Mouse (Mus musculus): ENCODE measurements around the gene Dst.

- TF ChIP-seq TCF12 (IDR thresholded peaks at IDR 0.05; ENCODE audit: insufficient read depth, poor library complexity, severe bottlenecking) (no peak), MYOD1 (IDR thresholded peaks at IDR 0.05; ENCODE audit: control insufficient read depth in 1 of 3, insufficient read length in 2 of 3, low read depth in 2 of 3) (no peak)
These were observed 146.9 kb downstream of the Dst start for GRCm38 (mm10) chr1:34054970-34055369.

All from myocyte (in vitro differentiated cells).